Mouse (Mus musculus): ENCODE measurements around the gene Msx1. TPM values are rescaled to one million over a fixed set of nuclear protein-coding genes. Genes with fewer than 3 reads are reported as not detected.
"Not testable (repeated sequence)": the region's sequence is repeated elsewhere in the genome, so short reads cannot be mapped to it uniquely, and the experiment has no call there.

Msx1 gene
- polyA plus RNA-seq, 1 experiment from 2014 or later: 0.63 TPM

DNA sequence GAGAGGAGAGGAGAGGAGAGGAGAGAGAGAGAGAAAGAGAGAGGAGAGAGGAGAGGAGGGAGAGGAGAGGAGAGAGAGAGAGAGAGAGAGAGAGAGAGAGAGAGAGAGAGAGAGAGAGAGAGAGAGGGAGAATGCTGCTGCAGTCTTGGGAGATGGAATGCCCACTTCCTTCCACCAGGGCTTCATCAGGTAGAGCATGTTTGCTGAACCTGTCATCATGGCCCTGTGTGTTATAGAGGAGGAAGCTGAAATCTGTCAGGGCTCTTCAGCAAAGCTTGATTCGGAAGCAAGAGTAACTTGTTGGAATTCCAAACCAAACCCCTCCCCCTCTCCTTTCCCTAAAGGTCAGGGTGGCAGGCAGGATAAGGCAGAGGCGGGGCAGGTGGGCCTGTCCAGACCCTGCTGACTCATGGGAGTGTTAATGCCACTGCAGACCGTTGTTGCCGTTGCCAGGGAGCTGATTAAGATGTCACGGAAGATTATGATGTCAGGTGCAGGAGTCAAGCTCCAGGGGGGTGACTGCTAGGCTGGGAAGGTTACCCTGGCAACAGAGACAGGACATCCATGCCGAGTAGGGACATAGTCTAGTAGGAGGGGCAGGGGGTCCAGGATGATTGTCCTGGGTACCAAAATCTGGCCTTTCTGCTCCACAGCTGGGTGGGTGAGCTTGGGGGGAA, 11.3 kb upstream of the Msx1 start:
- no peak overlapping the region for H3K9ac ChIP-seq
- no peaks in the 10 kb centered on the region for H3K9me3 ChIP-seq (replicated peaks)
- peaks cover 87% of the 10 kb centered on the region for H3K27me3 ChIP-seq (replicated peaks)
- ATAC-seq: no peak
- H3K27ac ChIP-seq: no peak overlapping the region
- H3K4me2 ChIP-seq: no peak overlapping the region
- 4% methylated on average over 6 of the region's 6 CpGs for WGBS (ENCODE audit: insufficient replicate concordance)
- H3K4me3 ChIP-seq: no peak overlapping the region
- H3K4me1 ChIP-seq: no peaks in the 10 kb centered on the region
- no peaks in the 10 kb centered on the region for H3K36me3 ChIP-seq

DNA sequence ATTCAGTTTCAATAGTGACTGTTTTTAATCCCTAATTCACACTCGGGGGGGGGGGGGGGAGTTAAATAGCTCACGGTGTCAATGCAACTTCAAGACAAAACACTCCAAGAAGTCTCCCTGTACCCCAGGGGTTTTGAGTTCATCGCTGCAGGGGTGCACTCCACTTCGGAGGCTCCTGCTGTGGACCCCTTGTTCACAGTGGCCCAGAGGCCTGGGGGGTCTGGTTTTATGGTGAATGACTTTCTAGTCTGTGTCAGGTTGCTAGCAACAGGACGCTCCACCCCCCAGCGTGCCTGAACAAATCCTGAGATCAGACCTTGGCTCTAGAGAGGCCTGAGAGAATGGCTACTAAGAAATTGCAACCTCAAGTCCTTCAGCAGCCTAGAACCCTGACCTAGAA, 8.4 kb upstream of the Msx1 start:
- no peaks in the 10 kb centered on the region for H3K4me1 ChIP-seq
- no peaks in the 10 kb centered on the region for H3K36me3 ChIP-seq
- H3K9me3 ChIP-seq (replicated peaks): no peaks in the 10 kb centered on the region
- no peak overlapping the region for H3K27ac ChIP-seq
- no peak overlapping the region for H3K4me3 ChIP-seq
- no peak for ATAC-seq
- 8% methylated on average over 6 of the region's 6 CpGs for WGBS (ENCODE audit: insufficient replicate concordance)
- no peak overlapping the region for H3K4me2 ChIP-seq
- peaks cover 98% of the 10 kb centered on the region for H3K27me3 ChIP-seq (replicated peaks)
- H3K9ac ChIP-seq: no peak overlapping the region

GRCm38 (mm10) chr5:37832031-37832430, 7.6 kb upstream of the Msx1 start:
- no peak for ATAC-seq
- peaks cover 6% of the 10 kb centered on the region for H3K4me1 ChIP-seq
- peaks cover 98% of the 10 kb centered on the region for H3K27me3 ChIP-seq (replicated peaks)
- H3K9ac ChIP-seq: no peak overlapping the region
- no peak overlapping the region for H3K27ac ChIP-seq
- H3K9me3 ChIP-seq (replicated peaks): no peaks in the 10 kb centered on the region
- no peaks in the 10 kb centered on the region for H3K36me3 ChIP-seq
- H3K4me2 ChIP-seq: no peak overlapping the region
- no peak overlapping the region for H3K4me3 ChIP-seq
- WGBS (ENCODE audit: insufficient replicate concordance): 6% methylated on average over 13 of the region's 13 CpGs

- Histone ChIP-seq H3K27me3 (replicated peaks) (peaks cover 98% of the 10 kb centered on the region), H3K4me1 (peaks cover 12% of the 10 kb centered on the region)
- not testable (repeated sequence) for H3K36me3 ChIP-seq; H3K27ac ChIP-seq; H3K9me3 ChIP-seq (replicated peaks); ATAC-seq; H3K4me2 ChIP-seq; H3K4me3 ChIP-seq; H3K9ac ChIP-seq
- 7% methylated on average over 7 of the region's 7 CpGs for WGBS (ENCODE audit: insufficient replicate concordance)
Measured at GRCm38 (mm10) chr5:37830436-37830835, 6.1 kb upstream of the Msx1 start.

- Histone ChIP-seq H3K9ac (no peak overlapping the region), H3K27ac (no peak overlapping the region), H3K9me3 (replicated peaks) (no peaks in the 10 kb centered on the region), H3K4me3 (no peak overlapping the region), H3K36me3 (no peaks in the 10 kb centered on the region), H3K4me1 (peaks cover 12% of the 10 kb centered on the region), H3K4me2 (no peak overlapping the region), H3K27me3 (replicated peaks) (peaks cover 99% of the 10 kb centered on the region)
- 5% methylated on average over 4 of the region's 4 CpGs for WGBS (ENCODE audit: insufficient replicate concordance)
- no peak for ATAC-seq
Measured at GRCm38 (mm10) chr5:37829926-37830325, 5.5 kb upstream of the Msx1 start.

- Histone ChIP-seq H3K4me1 (peaks cover 14% of the 10 kb centered on the region), H3K36me3 (no peaks in the 10 kb centered on the region), H3K9ac (no peak overlapping the region), H3K4me2 (no peak overlapping the region), H3K9me3 (replicated peaks) (no peaks in the 10 kb centered on the region), H3K27me3 (replicated peaks) (peaks cover 99% of the 10 kb centered on the region), H3K27ac (no peak overlapping the region), H3K4me3 (no peak overlapping the region)
- 6% methylated on average over 10 of the region's 10 CpGs for WGBS (ENCODE audit: insufficient replicate concordance)
- ATAC-seq: no peak
Measured at GRCm38 (mm10) chr5:37829296-37829670, 4.9 kb upstream of the Msx1 start.

DNA sequence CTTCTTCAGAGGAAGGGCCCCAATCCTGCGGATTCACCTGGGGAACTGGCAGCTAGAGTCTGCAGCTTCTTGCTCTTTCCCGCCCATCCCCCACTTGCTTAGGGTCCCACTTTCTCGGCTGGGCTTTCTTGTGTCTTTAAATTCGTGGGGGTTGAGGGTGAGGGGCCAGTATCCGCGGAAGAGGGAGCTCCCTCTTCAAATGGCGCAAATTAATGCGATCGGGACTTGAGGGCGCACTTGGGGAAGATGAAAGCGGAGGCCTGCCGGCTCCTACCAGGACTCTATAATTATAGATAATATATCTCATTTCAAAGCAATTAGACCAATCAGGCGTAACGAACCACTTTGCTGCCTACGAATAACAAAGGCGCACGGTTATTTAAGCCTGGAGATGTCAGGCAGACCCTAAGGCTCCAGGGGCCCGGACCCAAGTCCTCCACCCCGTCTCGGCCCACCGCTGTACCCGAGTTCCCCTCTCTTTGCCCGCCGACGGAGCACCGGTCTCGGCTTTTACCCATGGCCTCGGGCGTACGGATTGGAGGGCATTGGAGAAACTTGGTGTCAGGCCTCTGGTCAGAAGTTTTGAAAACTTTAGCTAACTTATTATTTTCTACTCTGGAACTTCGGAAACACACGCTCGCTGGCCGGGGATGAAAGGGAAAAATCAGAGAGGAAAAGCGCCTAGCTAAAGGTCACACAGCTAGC, 4.4 kb upstream of the Msx1 start:
- H3K4me1 ChIP-seq: peaks cover 20% of the 10 kb centered on the region
- H3K36me3 ChIP-seq: no peaks in the 10 kb centered on the region
- no peak overlapping the region for H3K4me2 ChIP-seq
- no peaks in the 10 kb centered on the region for H3K9me3 ChIP-seq (replicated peaks)
- no peak for ATAC-seq
- peaks cover 99% of the 10 kb centered on the region for H3K27me3 ChIP-seq (replicated peaks)
- H3K27ac ChIP-seq: no peak overlapping the region
- no peak overlapping the region for H3K4me3 ChIP-seq
- no peak overlapping the region for H3K9ac ChIP-seq
- 4% methylated on average over 35 of the region's 35 CpGs for WGBS (ENCODE audit: insufficient replicate concordance)

DNA sequence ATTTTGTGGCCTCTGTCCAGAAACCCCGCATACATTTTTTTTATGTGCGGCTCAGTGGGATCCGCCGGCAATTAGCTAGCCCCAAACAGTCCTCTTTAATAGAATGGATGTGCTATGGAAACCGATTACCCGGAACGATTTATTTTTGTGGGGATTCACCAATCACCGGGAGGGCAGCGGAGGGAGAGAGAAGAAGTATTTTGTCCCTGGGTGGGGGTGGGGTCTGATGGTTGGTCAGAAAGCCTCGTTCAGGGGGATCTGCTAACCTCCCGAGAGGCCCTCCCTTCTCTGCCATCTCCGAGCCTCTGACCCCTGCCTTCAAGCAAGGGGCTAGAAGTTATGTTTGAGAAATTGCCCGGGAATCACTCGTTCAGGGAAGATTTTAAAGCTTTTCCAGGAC, 3.6 kb upstream of the Msx1 start:
- Histone ChIP-seq H3K4me3 (no peak overlapping the region), H3K27me3 (replicated peaks) (peaks cover 99% of the 10 kb centered on the region), H3K4me1 (peaks cover 21% of the 10 kb centered on the region), H3K4me2 (no peak overlapping the region), H3K36me3 (no peaks in the 10 kb centered on the region), H3K27ac (no peak overlapping the region), H3K9ac (no peak overlapping the region), H3K9me3 (replicated peaks) (no peaks in the 10 kb centered on the region)
- WGBS (ENCODE audit: insufficient replicate concordance): 3% methylated on average over 14 of the region's 14 CpGs
- no peak for ATAC-seq

DNA sequence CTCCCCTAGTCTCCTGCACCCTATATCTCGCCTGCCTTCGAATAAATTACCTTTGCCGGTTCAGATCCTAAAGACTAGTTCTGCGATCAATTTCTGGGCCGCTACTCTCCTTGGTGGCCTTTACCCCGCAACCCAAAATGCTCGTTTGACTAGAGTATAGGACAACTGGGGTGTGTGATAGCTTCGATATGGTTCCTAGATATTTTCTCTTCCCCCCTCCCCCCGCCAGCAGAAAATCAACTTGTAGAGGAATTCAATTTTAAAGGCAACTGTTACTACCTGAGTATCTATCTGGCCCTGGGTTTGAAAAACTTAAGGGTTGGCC, 3.2 kb upstream of the Msx1 start:
- WGBS (ENCODE audit: insufficient replicate concordance): under 1% methylated on average over 9 of the region's 9 CpGs
- Histone ChIP-seq H3K4me2 (peak overlapping the region; percentile 14; the same call in 1 of the 2 replicates), H3K36me3 (no peaks in the 10 kb centered on the region), H3K27me3 (replicated peaks) (peaks cover 99% of the 10 kb centered on the region), H3K27ac (no peak overlapping the region), H3K9ac (no peak overlapping the region), H3K4me1 (peaks cover 21% of the 10 kb centered on the region), H3K4me3 (no peak overlapping the region), H3K9me3 (replicated peaks) (no peaks in the 10 kb centered on the region)
- ATAC-seq: no peak

DNA sequence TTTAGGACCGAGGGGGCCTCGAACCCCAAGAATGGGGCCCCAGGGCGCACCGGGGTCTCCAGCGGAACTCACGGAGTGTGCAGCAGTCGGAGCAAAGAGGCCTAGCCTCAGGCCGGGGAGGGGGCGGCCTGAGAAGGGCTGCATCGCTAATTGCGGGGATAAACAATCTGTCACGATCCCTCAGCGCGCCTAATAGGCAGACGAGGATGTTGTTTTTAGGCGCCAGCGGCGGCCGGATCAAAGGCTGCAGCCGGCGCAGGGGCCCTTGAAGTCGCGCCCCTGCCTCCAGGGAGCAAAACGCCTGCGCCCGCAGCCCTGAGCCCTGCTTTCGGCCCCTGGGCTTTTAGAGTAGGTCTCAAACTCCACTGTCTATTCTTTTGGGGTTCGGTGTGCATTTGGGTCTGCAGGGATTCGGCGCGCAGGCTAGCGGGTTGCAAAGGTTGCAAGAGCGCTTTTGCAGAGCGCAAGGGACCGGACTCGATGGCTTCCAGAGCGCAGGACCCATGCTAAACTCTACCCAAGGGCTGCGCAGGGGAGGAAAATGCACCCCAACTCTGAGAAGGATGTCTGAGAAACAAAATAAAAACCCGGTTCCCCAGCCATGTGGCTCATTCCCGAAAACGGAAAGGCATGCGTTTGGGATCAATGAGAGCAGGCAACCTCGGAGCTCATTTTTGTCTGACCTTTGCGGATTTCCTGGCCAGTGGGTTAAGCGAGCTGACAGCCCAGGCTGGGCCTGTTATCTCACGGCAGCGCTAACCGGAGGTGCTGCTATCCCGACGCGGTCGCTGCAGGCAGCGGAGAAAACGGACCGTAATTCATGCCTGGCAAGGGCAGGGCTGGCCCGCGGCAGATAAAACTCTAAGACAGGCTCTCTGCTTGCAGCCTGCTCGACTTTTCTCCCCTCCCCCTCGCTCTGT, 2.6 kb upstream of the Msx1 start:
- H3K4me1 ChIP-seq: peaks cover 21% of the 10 kb centered on the region
- H3K9ac ChIP-seq: no peak overlapping the region
- 1% methylated on average over 59 of the region's 59 CpGs for WGBS (ENCODE audit: insufficient replicate concordance)
- H3K27me3 ChIP-seq (replicated peaks): peaks cover 99% of the 10 kb centered on the region
- H3K9me3 ChIP-seq (replicated peaks): no peaks in the 10 kb centered on the region
- no peak for ATAC-seq
- H3K27ac ChIP-seq: no peak overlapping the region
- peak overlapping the region; percentile 14; the same call in 1 of the 2 replicates for H3K4me2 ChIP-seq
- no peaks in the 10 kb centered on the region for H3K36me3 ChIP-seq
- 0 out of 2 replicates have a peak overlapping the region, but pooled peaks have one; percentile 11 for H3K4me3 ChIP-seq

- no peak overlapping the region for H3K9ac ChIP-seq
- WGBS (ENCODE audit: insufficient replicate concordance): 1% methylated on average over 37 of the region's 37 CpGs
Measured at GRCm38 (mm10) chr5:37825611-37826445, 1.4 kb upstream of the Msx1 start.

More at GRCm38 (mm10) chr5:37825611-37826445, 1.4 kb upstream of the Msx1 start:
- Histone ChIP-seq H3K4me3 (no peak overlapping the region), H3K27me3 (replicated peaks) (peaks cover 99% of the 10 kb centered on the region), H3K4me1 (peaks cover 21% of the 10 kb centered on the region), H3K36me3 (no peaks in the 10 kb centered on the region), H3K9me3 (replicated peaks) (no peaks in the 10 kb centered on the region), H3K4me2 (no peak overlapping the region), H3K27ac (no peak overlapping the region)
- ATAC-seq: no peak

All from liver, embryonic 12.5 days (tissue).